Mouse (Mus musculus): ENCODE measurements around the gene Trim63.

DNA sequence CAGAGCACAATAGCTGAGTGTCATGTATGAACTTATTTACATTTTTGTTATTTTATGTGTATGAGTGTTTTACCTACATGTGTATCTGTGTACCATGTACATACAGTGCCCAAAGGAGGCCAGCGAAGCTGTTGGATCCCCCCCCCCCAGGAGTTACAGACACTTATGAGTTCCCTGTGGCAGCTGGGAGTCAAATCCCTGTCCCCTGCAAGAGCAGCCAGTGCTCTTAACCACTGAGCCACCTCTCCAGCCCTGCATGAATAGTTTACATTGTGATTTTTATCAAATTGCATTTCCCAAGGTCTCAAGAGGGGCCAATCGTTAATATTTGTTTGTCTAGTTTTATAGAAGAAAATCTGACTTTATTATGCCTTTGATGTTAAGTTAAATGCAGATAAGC, 8.0 kb upstream of the Trim63 start:
- no peak for TF ChIP-seq CTCF (IDR thresholded peaks at IDR 0.05; ENCODE audit: borderline replicate concordance, extremely low read depth, insufficient read depth, insufficient read length)
- TF ChIP-seq POLR2A (IDR thresholded peaks at IDR 0.05; ENCODE audit: borderline replicate concordance, extremely low read depth, insufficient read depth, insufficient read length, poor library complexity, severe bottlenecking) = no peak
